In the genomic region with DNA sequence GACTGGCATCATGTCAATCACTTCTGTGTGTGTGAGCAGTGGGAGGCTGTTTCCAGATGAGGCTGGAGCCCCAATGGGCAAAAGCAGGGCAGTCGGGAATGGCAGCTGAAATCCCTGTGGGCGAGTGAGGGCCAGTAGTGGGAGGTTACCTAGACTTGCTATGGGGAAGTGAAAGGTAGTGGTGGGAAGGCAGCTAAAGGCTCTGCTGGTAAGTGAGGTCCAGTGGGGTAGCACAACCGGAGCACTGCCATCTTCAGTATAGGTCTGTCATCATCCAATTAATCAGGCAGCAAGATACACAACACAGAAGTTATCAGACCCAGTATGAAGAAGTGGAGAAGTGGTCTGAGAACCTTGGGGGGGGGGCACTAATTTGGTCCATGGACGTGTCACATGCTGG, we compare ENCODE assay signal across 29 mouse cellular contexts. TPM values are rescaled to one million over a fixed set of nuclear protein-coding genes. Genes with fewer than 3 reads are reported as not detected.
DNase-seq lines count a peak whose midpoint lies in the region; ATAC-seq and TF ChIP-seq lines count a peak whose summit lies in the region.
"Had no signal": no experiment of that assay in that cellular context is flagged by ENCODE, and none has a peak within 500 bp of the region (broad histone marks: within the 10 kb centered on the region; RNA-seq: fewer than 3 reads in every experiment).

No protein-coding gene starts in this region.

- WGBS in heart, embryonic 10.5 days, result 82% methylated on average over 4 of the region's 4 CpGs
- 62% methylated on average over 4 of the region's 4 CpGs for WGBS in liver, postnatal 0 days (ENCODE audit: insufficient replicate concordance)
- WGBS in liver, embryonic 11.5 days, result 75% methylated on average over 4 of the region's 4 CpGs
- 84% methylated on average over 4 of the region's 4 CpGs for WGBS in midbrain, embryonic 11.5 days

- no peaks in the 10 kb centered on the region for H3K36me3 ChIP-seq in heart, embryonic 10.5 days
- H3K36me3 ChIP-seq in liver, postnatal 0 days (replicated peaks; ENCODE audit: insufficient read depth, low read length), result no peaks in the 10 kb centered on the region
- H3K36me3 ChIP-seq in liver, embryonic 11.5 days (ENCODE audit: control insufficient read depth, insufficient read depth, low read length), result no peaks in the 10 kb centered on the region
- no peaks in the 10 kb centered on the region for H3K36me3 ChIP-seq in midbrain, embryonic 11.5 days (ENCODE audit: control insufficient read depth, insufficient read depth, low read length)
- H3K36me3 ChIP-seq: embryonic facial prominence, embryonic 10.5 days; embryonic facial prominence, embryonic 12.5 days; forebrain, embryonic 10.5 days; forebrain, embryonic 12.5 days; G1E had no signal

- no peaks in the 10 kb centered on the region for H3K4me1 ChIP-seq in heart, embryonic 10.5 days
- no peaks in the 10 kb centered on the region; the same call in 1 of the 2 replicates for H3K4me1 ChIP-seq in liver, postnatal 0 days (ENCODE audit: insufficient read depth)
- H3K4me1 ChIP-seq in liver, embryonic 11.5 days (replicated peaks; ENCODE audit: control insufficient read depth, insufficient read depth, low read length), result no peaks in the 10 kb centered on the region
- no peaks in the 10 kb centered on the region for H3K4me1 ChIP-seq in midbrain, embryonic 11.5 days (ENCODE audit: control insufficient read depth, insufficient read depth, low read length)
- H3K4me1 ChIP-seq: embryonic facial prominence, embryonic 10.5 days; embryonic facial prominence, embryonic 12.5 days; forebrain, embryonic 10.5 days; forebrain, embryonic 12.5 days had no signal

- no peak overlapping the region for H3K27ac ChIP-seq in heart, embryonic 10.5 days
- H3K27ac ChIP-seq in liver, postnatal 0 days (ENCODE audit: low read depth), result peak overlapping the region; percentile 68
- H3K27ac ChIP-seq in liver, embryonic 11.5 days (ENCODE audit: low read depth, low read length), result no peak overlapping the region
- H3K27ac ChIP-seq in midbrain, embryonic 11.5 days (ENCODE audit: low read depth, low read length), result no peak overlapping the region
- H3K27ac ChIP-seq: embryonic facial prominence, embryonic 10.5 days; embryonic facial prominence, embryonic 12.5 days; forebrain, embryonic 10.5 days; forebrain, embryonic 12.5 days had no signal

- H3K4me2 ChIP-seq in liver, postnatal 0 days (ENCODE audit: low read depth, low read length), result no peak overlapping the region
- H3K4me2 ChIP-seq in liver, embryonic 11.5 days, result no peak overlapping the region
- H3K4me2 ChIP-seq in midbrain, embryonic 11.5 days, result no peak overlapping the region
- H3K4me2 ChIP-seq: embryonic facial prominence, embryonic 12.5 days; forebrain, embryonic 12.5 days had no signal

- peak; percentile 37 for ATAC-seq in liver, postnatal 0 days
- ATAC-seq in liver, embryonic 11.5 days (replicated peaks; ENCODE audit: low FRiP score), result no peak
- 0 out of 2 replicates have a peak, but pooled peaks have one; percentile 52 for ATAC-seq in erythroblast, adult 5-6 weeks (replicated peaks; ENCODE audit: low FRiP score, poor library complexity, severe bottlenecking)
- ATAC-seq in midbrain, embryonic 11.5 days (ENCODE audit: low FRiP score), result no peak
- ATAC-seq: activated CD4-positive, CD25-positive, alpha-beta regulatory T cell, adult 4 months; forebrain, embryonic 14.5 days; forebrain, embryonic 16.5 days; Patski had no signal

- H3K27me3 ChIP-seq in heart, embryonic 10.5 days (ENCODE audit: insufficient read depth, poor library complexity, severe bottlenecking), result no peaks in the 10 kb centered on the region
- H3K27me3 ChIP-seq in liver, postnatal 0 days (ENCODE audit: insufficient read depth, low read length), result no peaks in the 10 kb centered on the region
- H3K27me3 ChIP-seq in liver, embryonic 11.5 days (replicated peaks; ENCODE audit: control insufficient read depth, insufficient read depth, low read length), result no peaks in the 10 kb centered on the region
- H3K27me3 ChIP-seq in midbrain, embryonic 11.5 days (ENCODE audit: control insufficient read depth, insufficient read depth, low read length), result no peaks in the 10 kb centered on the region
- H3K27me3 ChIP-seq: embryonic facial prominence, embryonic 12.5 days; forebrain, embryonic 12.5 days had no signal

- no peaks in the 10 kb centered on the region for H3K9me3 ChIP-seq in heart, embryonic 10.5 days
- H3K9me3 ChIP-seq in liver, postnatal 0 days (ENCODE audit: low read length), result no peaks in the 10 kb centered on the region
- H3K9me3 ChIP-seq in liver, embryonic 11.5 days (ENCODE audit: control insufficient read depth, low read length), result no peaks in the 10 kb centered on the region
- no peaks in the 10 kb centered on the region for H3K9me3 ChIP-seq in midbrain, embryonic 11.5 days (ENCODE audit: control insufficient read depth, low read length)
- H3K9me3 ChIP-seq: embryonic facial prominence, embryonic 10.5 days; embryonic facial prominence, embryonic 12.5 days; forebrain, embryonic 10.5 days; forebrain, embryonic 12.5 days; G1E had no signal

- H3K4me3 ChIP-seq in heart, embryonic 10.5 days, result no peak overlapping the region
- no peak overlapping the region for H3K4me3 ChIP-seq in liver, postnatal 0 days (ENCODE audit: low read depth, low read length)
- no peak overlapping the region for H3K4me3 ChIP-seq in liver, embryonic 11.5 days (ENCODE audit: low read depth, low read length)
- no peak overlapping the region for H3K4me3 ChIP-seq in midbrain, embryonic 11.5 days (ENCODE audit: low read depth, low read length)
- H3K4me3 ChIP-seq: embryonic facial prominence, embryonic 10.5 days; embryonic facial prominence, embryonic 12.5 days; erythroblast, embryonic 14.5 days; forebrain, embryonic 10.5 days; forebrain, embryonic 12.5 days had no signal

- DNase-seq in heart, embryonic 10.5 days (ENCODE audit: low spot score), result peak; percentile 64
- no peak for DNase-seq in heart, adult 9 months (ENCODE audit: low spot score in 2 of 2)
- no peak for DNase-seq in liver, postnatal 0 days
- DNase-seq in liver, embryonic 11.5 days (ENCODE audit: low spot score), result no peak
- DNase-seq in midbrain, embryonic 11.5 days (ENCODE audit: low spot score, missing footprints), result no peak
- DNase-seq in layer of hippocampus, postnatal 36 days, result no peak
- DNase-seq: adrenal gland, adult 8-10 months; adrenal gland, postnatal 14 days; adrenal gland, postnatal 36 days; cerebellum, adult 11-12 months; cerebellum, adult 2 months; cerebellum, adult 9-10 months; cerebellum, postnatal 10 days; cerebellum, postnatal 25 days had no signal

- TF ChIP-seq CTCF in liver, postnatal 0 days (IDR thresholded peaks at IDR 0.05; ENCODE audit: low read depth), result no peak

- no peak for TF ChIP-seq EP300 in liver, postnatal 0 days (IDR thresholded peaks at IDR 0.05; ENCODE audit: low read depth)

- H3K9ac ChIP-seq in liver, postnatal 0 days (replicated peaks), result no peak overlapping the region
- H3K9ac ChIP-seq in liver, embryonic 11.5 days (ENCODE audit: low read depth, low read length), result no peak overlapping the region
- H3K9ac ChIP-seq in midbrain, embryonic 11.5 days (ENCODE audit: low read length), result no peak overlapping the region
- H3K9ac ChIP-seq: embryonic facial prominence, embryonic 12.5 days; forebrain, embryonic 12.5 days had no signal

RNA-seq across cellular contexts. Expression of a gene that starts 0.5 kb away (rescaled TPM):
- 0.75 TPM in 1 of 2 replicates, not detected in the other for polyA plus RNA-seq in heart, embryonic 10.5 days (2016; fragmentation: Nextera tagmentation; extraction: Ambion mirVana)
- polyA plus RNA-seq in liver, postnatal 0 days (2015; fragmentation: Nextera tagmentation; extraction: Ambion mirVana), result 384 and 387 TPM in 2 replicates
- polyA plus RNA-seq in liver, embryonic 11.5 days (2014; fragmentation: Nextera tagmentation; extraction: Ambion mirVana), result 8.2 and 10.3 TPM in 2 replicates
- total RNA-seq in erythroblast, adult 5-6 weeks (2015; ENCODE audit: low replicate concordance), result not detected in 2 replicates
- not detected in 2 replicates for total RNA-seq in erythroblast, adult 5-6 weeks (2017; ENCODE audit: low replicate concordance)
- not detected in 2 replicates for polyA plus RNA-seq in midbrain, embryonic 11.5 days (2014; fragmentation: Nextera tagmentation; extraction: Ambion mirVana)
- not detected for total RNA-seq in layer of hippocampus, postnatal 36 days (2021)
- total RNA-seq: adrenal gland, adult 18-20 months had no signal
- polyA plus RNA-seq: activated CD4-positive, CD25-positive, alpha-beta regulatory T cell, adult 4 months; C2C12; cerebellum, adult 2 months; cortical plate, adult 2 months; embryonic facial prominence, embryonic 10.5 days; embryonic facial prominence, embryonic 12.5 days; embryonic facial prominence, embryonic 14.5 days; forebrain, embryonic 10.5 days; forebrain, embryonic 12.5 days; forebrain, embryonic 14.5 days; forebrain, embryonic 16.5 days; G1E had no signal

RNA-seq across cellular contexts. Expression of a gene that starts 13.7 kb away (rescaled TPM):
- not detected in 2 replicates for polyA plus RNA-seq in heart, embryonic 10.5 days (2016; fragmentation: Nextera tagmentation; extraction: Ambion mirVana)
- 0.20 and 0.25 TPM in 2 replicates for polyA plus RNA-seq in liver, postnatal 0 days (2015; fragmentation: Nextera tagmentation; extraction: Ambion mirVana)
- polyA plus RNA-seq in liver, embryonic 11.5 days (2014; fragmentation: Nextera tagmentation; extraction: Ambion mirVana), result not detected in 2 replicates
- total RNA-seq in erythroblast, adult 5-6 weeks (2015; ENCODE audit: low replicate concordance), result not detected in 2 replicates
- total RNA-seq in erythroblast, adult 5-6 weeks (2017; ENCODE audit: low replicate concordance), result not detected in 2 replicates
- not detected in 2 replicates for polyA plus RNA-seq in midbrain, embryonic 11.5 days (2014; fragmentation: Nextera tagmentation; extraction: Ambion mirVana)
- not detected for total RNA-seq in layer of hippocampus, postnatal 36 days (2021)
- total RNA-seq: adrenal gland, postnatal 14 days; adrenal gland, postnatal 36 days; G1E had no signal
- polyA plus RNA-seq: activated CD4-positive, CD25-positive, alpha-beta regulatory T cell, adult 4 months; C2C12; cerebellum, adult 2 months; cortical plate, adult 2 months; embryonic facial prominence, embryonic 10.5 days; embryonic facial prominence, embryonic 12.5 days; embryonic facial prominence, embryonic 14.5 days; erythroblast, embryonic 14.5 days; forebrain, embryonic 10.5 days; forebrain, embryonic 12.5 days; forebrain, embryonic 14.5 days; forebrain, embryonic 16.5 days; G1E; Patski had no signal

RNA-seq across cellular contexts. Expression of a gene that starts 25.7 kb away (rescaled TPM):
- not detected in 2 replicates for polyA plus RNA-seq in heart, embryonic 10.5 days (2016; fragmentation: Nextera tagmentation; extraction: Ambion mirVana)
- polyA plus RNA-seq in liver, postnatal 0 days (2015; fragmentation: Nextera tagmentation; extraction: Ambion mirVana), result 216 and 246 TPM in 2 replicates
- polyA plus RNA-seq in liver, embryonic 11.5 days (2014; fragmentation: Nextera tagmentation; extraction: Ambion mirVana), result 0.32 and 0.55 TPM in 2 replicates
- total RNA-seq in erythroblast, adult 5-6 weeks (2015; ENCODE audit: low replicate concordance), result not detected in 2 replicates
- total RNA-seq in erythroblast, adult 5-6 weeks (2017; ENCODE audit: low replicate concordance), result not detected in 2 replicates
- polyA plus RNA-seq in midbrain, embryonic 11.5 days (2014; fragmentation: Nextera tagmentation; extraction: Ambion mirVana), result not detected in 2 replicates
- total RNA-seq in layer of hippocampus, postnatal 36 days (2021), result not detected
- total RNA-seq: adrenal gland, adult 18-20 months had no signal
- polyA plus RNA-seq: activated CD4-positive, CD25-positive, alpha-beta regulatory T cell, adult 4 months; C2C12; cerebellum, adult 2 months; cortical plate, adult 2 months; embryonic facial prominence, embryonic 10.5 days; embryonic facial prominence, embryonic 12.5 days; embryonic facial prominence, embryonic 14.5 days; forebrain, embryonic 10.5 days; forebrain, embryonic 12.5 days; forebrain, embryonic 14.5 days; forebrain, embryonic 16.5 days; G1E; Patski had no signal

RNA-seq across cellular contexts. Expression of a gene that starts 27.5 kb away (rescaled TPM):
- 3.2 and 3.9 TPM in 2 replicates for polyA plus RNA-seq in heart, embryonic 10.5 days (2016; fragmentation: Nextera tagmentation; extraction: Ambion mirVana)
- 42.0 and 44.9 TPM in 2 replicates for polyA plus RNA-seq in liver, postnatal 0 days (2015; fragmentation: Nextera tagmentation; extraction: Ambion mirVana)
- polyA plus RNA-seq in liver, embryonic 11.5 days (2014; fragmentation: Nextera tagmentation; extraction: Ambion mirVana), result 6.8 and 7.0 TPM in 2 replicates
- not detected in 2 replicates for total RNA-seq in erythroblast, adult 5-6 weeks (2015; ENCODE audit: low replicate concordance)
- total RNA-seq in erythroblast, adult 5-6 weeks (2017; ENCODE audit: low replicate concordance), result 0.26 TPM in 1 of 2 replicates, not detected in the other
- polyA plus RNA-seq in midbrain, embryonic 11.5 days (2014; fragmentation: Nextera tagmentation; extraction: Ambion mirVana), result 1.7 and 1.9 TPM in 2 replicates
- 10 to 100 TPM; 40.9 to 47.4 TPM for total RNA-seq in layer of hippocampus, postnatal 36 days (2021)
- polyA plus RNA-seq: G1E had no signal

RNA-seq across cellular contexts. Expression of a gene that starts 53.4 kb away (rescaled TPM):
- 351 and 390 TPM in 2 replicates for polyA plus RNA-seq in heart, embryonic 10.5 days (2016; fragmentation: Nextera tagmentation; extraction: Ambion mirVana)
- polyA plus RNA-seq in liver, postnatal 0 days (2015; fragmentation: Nextera tagmentation; extraction: Ambion mirVana), result 642 and 691 TPM in 2 replicates
- polyA plus RNA-seq in liver, embryonic 11.5 days (2014; fragmentation: Nextera tagmentation; extraction: Ambion mirVana), result 432 and 467 TPM in 2 replicates
- 34.2 and 88.6 TPM in 2 replicates for total RNA-seq in erythroblast, adult 5-6 weeks (2015; ENCODE audit: low replicate concordance)
- 55.3 and 85.6 TPM in 2 replicates for total RNA-seq in erythroblast, adult 5-6 weeks (2017; ENCODE audit: low replicate concordance)
- polyA plus RNA-seq in midbrain, embryonic 11.5 days (2014; fragmentation: Nextera tagmentation; extraction: Ambion mirVana), result 290 and 293 TPM in 2 replicates
- 100 to 1,000 TPM; 203 to 209 TPM for total RNA-seq in layer of hippocampus, postnatal 36 days (2021)

Comparison
In these comparisons a context has a peak if more than half of its experiments do, and no peak if none do; other contexts are left out.
1. ATAC-seq: peak in liver, postnatal 0 days (single experiment) and erythroblast, adult 5-6 weeks (single experiment); none in liver, embryonic 11.5 days (single experiment) and midbrain, embryonic 11.5 days (single experiment).
2. RNA of a gene that starts 0.5 kb away (polyA plus RNA-seq): 384 to 387 TPM in liver, postnatal 0 days; 8.2 to 10.3 TPM in liver, embryonic 11.5 days, 0.75 TPM in heart, embryonic 10.5 days and not detected in midbrain, embryonic 11.5 days; every median in the first group is over 10 times any median in the second.
3. RNA of a gene that starts 25.7 kb away (polyA plus RNA-seq): 216 to 246 TPM in liver, postnatal 0 days; 0.32 to 0.55 TPM in liver, embryonic 11.5 days, not detected in heart, embryonic 10.5 days and not detected in midbrain, embryonic 11.5 days; every median in the first group is over 100 times any median in the second.